Mouse (Mus musculus): Measurements from ENCODE around the gene Adamtsl2. TPM values are rescaled to one million over a fixed set of nuclear protein-coding genes. Genes with fewer than 3 reads are reported as not detected.

The Adamtsl2 gene
- total and polyA plus RNA-seq, 2 experiments from 2014 or later, result 9.3 to 17.0 TPM

- H3K27me3 ChIP-seq (ENCODE audit: insufficient read depth, low read length), result no peaks in the 10 kb centered on the region
- ATAC-seq (ENCODE audit: low FRiP score), result no peak
- H3K4me1 ChIP-seq (ENCODE audit: insufficient read depth, low read length), result 0 out of 2 replicates have a peak, but pooled peaks cover 7% of the 10 kb centered on the region
- no peak overlapping the region for H3K9ac ChIP-seq (replicated peaks; ENCODE audit: low read length, poor library complexity, severe bottlenecking)
- no peak overlapping the region for H3K4me3 ChIP-seq (ENCODE audit: low read depth, low read length)
- TF ChIP-seq CTCF (IDR thresholded peaks at IDR 0.05), result peak; percentile 51
- no peaks in the 10 kb centered on the region for H3K36me3 ChIP-seq (ENCODE audit: insufficient read depth, low read length)
- peak; percentile 28 for DNase-seq (ENCODE audit: low spot score)
- H3K4me2 ChIP-seq (ENCODE audit: low read depth, low read length, poor library complexity, severe bottlenecking), result no peak overlapping the region
- H3K27ac ChIP-seq (ENCODE audit: low read depth, low read length), result no peak overlapping the region
- no peaks in the 10 kb centered on the region for H3K9me3 ChIP-seq (ENCODE audit: low read length)
- WGBS, result 55% methylated on average over 10 of the region's 10 CpGs
Measured at GRCm38 (mm10) chr2:27077655-27078244, 1.4 kb upstream of the Adamtsl2 start.

GRCm38 (mm10) chr2:27078312-27078711 is 867 bp upstream of the Adamtsl2 start:
- Histone ChIP-seq H3K4me1 (ENCODE audit: insufficient read depth, low read length) (0 out of 2 replicates have a peak, but pooled peaks cover 7% of the 10 kb centered on the region), H3K9ac (replicated peaks; ENCODE audit: low read length, poor library complexity, severe bottlenecking) (no peak overlapping the region), H3K4me3 (ENCODE audit: low read depth, low read length) (no peak overlapping the region), H3K9me3 (ENCODE audit: low read length) (no peaks in the 10 kb centered on the region), H3K4me2 (ENCODE audit: low read depth, low read length, poor library complexity, severe bottlenecking) (no peak overlapping the region), H3K27ac (ENCODE audit: low read depth, low read length) (no peak overlapping the region), H3K27me3 (ENCODE audit: insufficient read depth, low read length) (no peaks in the 10 kb centered on the region), H3K36me3 (ENCODE audit: insufficient read depth, low read length) (no peaks in the 10 kb centered on the region)
- 18% methylated on average over 2 of the region's 2 CpGs for WGBS
- ATAC-seq (ENCODE audit: low FRiP score) (no peak), DNase-seq (ENCODE audit: low spot score) (no peak)
- no peak for TF ChIP-seq CTCF (IDR thresholded peaks at IDR 0.05)

DNA sequence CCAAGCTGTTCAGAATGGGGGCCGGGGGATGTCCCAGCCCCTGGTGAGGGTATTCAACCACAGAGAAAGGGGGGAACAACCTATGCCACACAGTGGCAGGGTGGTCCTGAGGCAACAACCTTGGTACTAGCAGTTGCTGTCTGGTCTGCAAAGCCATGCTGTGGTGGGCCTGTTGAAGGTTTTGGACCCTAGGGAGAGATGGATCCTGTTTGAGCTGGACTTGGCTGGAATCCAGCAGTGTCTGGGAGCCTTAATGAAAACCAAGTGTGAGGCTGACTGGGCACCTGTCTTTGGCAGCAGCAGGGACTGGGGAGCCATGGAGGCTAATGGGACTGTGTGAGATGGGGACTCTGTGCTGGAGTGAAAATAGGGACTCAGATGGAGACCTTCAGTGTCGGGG is 470 bp downstream of the Adamtsl2 start:
- Histone ChIP-seq H3K4me2 (ENCODE audit: low read depth, low read length, poor library complexity, severe bottlenecking) (peak overlapping the region; percentile 19), H3K4me3 (ENCODE audit: low read depth, low read length) (no peak overlapping the region), H3K4me1 (ENCODE audit: insufficient read depth, low read length) (0 out of 2 replicates have a peak, but pooled peaks cover 7% of the 10 kb centered on the region), H3K27ac (ENCODE audit: low read depth, low read length) (no peak overlapping the region), H3K27me3 (ENCODE audit: insufficient read depth, low read length) (no peaks in the 10 kb centered on the region), H3K9ac (replicated peaks; ENCODE audit: low read length, poor library complexity, severe bottlenecking) (no peak overlapping the region; the same call in 1 of the 2 replicates), H3K9me3 (ENCODE audit: low read length) (no peaks in the 10 kb centered on the region), H3K36me3 (ENCODE audit: insufficient read depth, low read length) (no peaks in the 10 kb centered on the region)
- no peak for TF ChIP-seq CTCF (IDR thresholded peaks at IDR 0.05)
- WGBS, result 59% methylated on average over 2 of the region's 2 CpGs
- DNase-seq (ENCODE audit: low spot score) (peak; percentile 70), ATAC-seq (ENCODE audit: low FRiP score) (no peak)

GRCm38 (mm10) chr2:27083761-27084475 is 4.7 kb downstream of the Adamtsl2 start:
- TF ChIP-seq CTCF (IDR thresholded peaks at IDR 0.05), result no peak
- DNase-seq (ENCODE audit: low spot score) (no peak), ATAC-seq (ENCODE audit: low FRiP score) (no peak)
- Histone ChIP-seq H3K9ac (replicated peaks; ENCODE audit: low read length, poor library complexity, severe bottlenecking) (no peak overlapping the region), H3K36me3 (ENCODE audit: insufficient read depth, low read length) (no peaks in the 10 kb centered on the region), H3K4me2 (ENCODE audit: low read depth, low read length, poor library complexity, severe bottlenecking) (no peak overlapping the region), H3K4me1 (ENCODE audit: insufficient read depth, low read length) (0 out of 2 replicates have a peak, but pooled peaks cover 7% of the 10 kb centered on the region), H3K4me3 (ENCODE audit: low read depth, low read length) (no peak overlapping the region), H3K27ac (ENCODE audit: low read depth, low read length) (no peak overlapping the region), H3K9me3 (ENCODE audit: low read length) (no peaks in the 10 kb centered on the region), H3K27me3 (ENCODE audit: insufficient read depth, low read length) (no peaks in the 10 kb centered on the region)
- 82% methylated on average over 12 of the region's 12 CpGs for WGBS

DNA sequence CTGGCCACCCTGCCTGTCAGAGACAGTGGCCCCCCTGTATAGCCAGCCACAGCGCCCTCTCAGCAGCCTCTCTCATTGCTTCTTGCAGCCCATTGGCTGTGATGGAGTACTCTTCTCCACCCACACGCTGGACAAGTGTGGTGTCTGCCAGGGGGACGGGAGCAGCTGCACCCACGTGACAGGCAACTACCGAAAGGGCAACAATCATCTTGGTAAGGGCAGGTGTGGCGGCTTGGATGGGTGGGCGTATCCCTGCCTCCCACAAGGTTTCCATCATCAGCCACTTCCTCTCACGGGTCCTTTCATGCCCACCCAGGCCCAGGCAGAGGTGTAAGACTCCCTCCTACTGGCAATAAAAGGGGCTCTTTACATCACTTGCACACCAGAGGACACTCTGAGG is 5.8 kb downstream of the Adamtsl2 start:
- no peaks in the 10 kb centered on the region for H3K27me3 ChIP-seq (ENCODE audit: insufficient read depth, low read length)
- no peak for TF ChIP-seq CTCF (IDR thresholded peaks at IDR 0.05)
- 61% methylated on average over 8 of the region's 8 CpGs for WGBS
- no peak overlapping the region for H3K4me3 ChIP-seq (ENCODE audit: low read depth, low read length)
- H3K4me1 ChIP-seq (ENCODE audit: insufficient read depth, low read length), result no peaks in the 10 kb centered on the region
- ATAC-seq (ENCODE audit: low FRiP score) (no peak), DNase-seq (ENCODE audit: low spot score) (no peak)
- H3K9ac ChIP-seq (replicated peaks; ENCODE audit: low read length, poor library complexity, severe bottlenecking), result no peak overlapping the region
- H3K27ac ChIP-seq (ENCODE audit: low read depth, low read length), result no peak overlapping the region
- no peaks in the 10 kb centered on the region for H3K36me3 ChIP-seq (ENCODE audit: insufficient read depth, low read length)
- no peak overlapping the region for H3K4me2 ChIP-seq (ENCODE audit: low read depth, low read length, poor library complexity, severe bottlenecking)
- no peaks in the 10 kb centered on the region for H3K9me3 ChIP-seq (ENCODE audit: low read length)

GRCm38 (mm10) chr2:27085801-27086200 is 6.6 kb downstream of the Adamtsl2 start:
- no peak for TF ChIP-seq CTCF (IDR thresholded peaks at IDR 0.05)
- Histone ChIP-seq H3K9me3 (ENCODE audit: low read length) (no peaks in the 10 kb centered on the region), H3K27ac (ENCODE audit: low read depth, low read length) (no peak overlapping the region), H3K9ac (replicated peaks; ENCODE audit: low read length, poor library complexity, severe bottlenecking) (no peak overlapping the region), H3K4me3 (ENCODE audit: low read depth, low read length) (no peak overlapping the region), H3K4me2 (ENCODE audit: low read depth, low read length, poor library complexity, severe bottlenecking) (no peak overlapping the region), H3K27me3 (ENCODE audit: insufficient read depth, low read length) (no peaks in the 10 kb centered on the region), H3K4me1 (ENCODE audit: insufficient read depth, low read length) (no peaks in the 10 kb centered on the region), H3K36me3 (ENCODE audit: insufficient read depth, low read length) (no peaks in the 10 kb centered on the region)
- WGBS, result 36% methylated on average over 2 of the region's 2 CpGs
- no peak for DNase-seq (ENCODE audit: low spot score)
- no peak for ATAC-seq (ENCODE audit: low FRiP score)

All from midbrain, postnatal 0 days (tissue).